Mouse (Mus musculus) hindlimb bud, embryonic 11.5 days (tissue): ENCODE results near the gene Osbpl8.

ENCODE experiments used
- DNase-seq: peaks from one replicate; pipeline ENCODE4 v3.0.0-alpha.2; 2012; ENCODE audit warnings: low read depth, low spot score; ENCODE audit errors: extremely low spot score

Osbpl8 gene

DNA sequence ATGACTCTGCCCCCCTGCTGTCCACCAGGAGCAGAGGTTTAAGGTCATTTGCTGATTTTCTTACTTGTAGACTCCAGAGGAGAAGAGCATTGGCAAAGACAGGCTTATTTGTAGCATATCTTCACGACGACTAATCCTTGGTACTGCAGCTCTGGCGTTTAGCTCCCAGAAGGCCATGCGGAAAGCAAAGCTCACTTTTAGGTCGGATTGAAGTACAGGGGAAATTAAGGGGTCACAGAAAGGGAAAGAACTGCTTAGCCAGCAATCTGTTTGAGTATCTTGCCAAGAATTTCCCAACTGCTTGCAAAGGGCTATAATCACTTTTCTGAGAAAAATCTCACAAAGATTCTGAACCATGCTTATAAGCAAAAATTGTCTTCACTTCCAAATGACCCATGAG is 14.8 kb upstream of the Osbpl8 start:
- DNase-seq, result no peak

- DNase-seq, result no peak
Measured at GRCm38 (mm10) chr10:111155065-111155464, 9.5 kb upstream of the Osbpl8 start.

DNA sequence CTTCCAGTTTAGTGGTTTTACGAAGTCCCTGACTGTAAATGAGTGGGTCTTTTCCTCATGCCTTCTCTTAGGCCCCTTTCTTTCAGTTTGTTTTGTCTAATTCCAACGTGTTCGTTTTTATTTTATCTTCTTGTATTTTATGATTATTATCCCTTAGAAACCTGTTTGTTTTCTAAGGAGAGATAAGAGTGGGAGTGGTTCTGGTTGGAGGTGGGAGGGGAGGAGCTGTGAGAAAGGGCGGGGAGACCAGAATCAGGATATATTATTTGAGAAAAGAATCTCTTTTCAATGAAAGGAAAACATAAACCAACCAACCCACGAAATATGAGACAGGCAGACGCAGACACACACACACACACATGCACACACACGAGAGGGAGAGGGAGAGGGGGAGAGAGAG is 9.0 kb upstream of the Osbpl8 start:
- no peak for DNase-seq

DNA sequence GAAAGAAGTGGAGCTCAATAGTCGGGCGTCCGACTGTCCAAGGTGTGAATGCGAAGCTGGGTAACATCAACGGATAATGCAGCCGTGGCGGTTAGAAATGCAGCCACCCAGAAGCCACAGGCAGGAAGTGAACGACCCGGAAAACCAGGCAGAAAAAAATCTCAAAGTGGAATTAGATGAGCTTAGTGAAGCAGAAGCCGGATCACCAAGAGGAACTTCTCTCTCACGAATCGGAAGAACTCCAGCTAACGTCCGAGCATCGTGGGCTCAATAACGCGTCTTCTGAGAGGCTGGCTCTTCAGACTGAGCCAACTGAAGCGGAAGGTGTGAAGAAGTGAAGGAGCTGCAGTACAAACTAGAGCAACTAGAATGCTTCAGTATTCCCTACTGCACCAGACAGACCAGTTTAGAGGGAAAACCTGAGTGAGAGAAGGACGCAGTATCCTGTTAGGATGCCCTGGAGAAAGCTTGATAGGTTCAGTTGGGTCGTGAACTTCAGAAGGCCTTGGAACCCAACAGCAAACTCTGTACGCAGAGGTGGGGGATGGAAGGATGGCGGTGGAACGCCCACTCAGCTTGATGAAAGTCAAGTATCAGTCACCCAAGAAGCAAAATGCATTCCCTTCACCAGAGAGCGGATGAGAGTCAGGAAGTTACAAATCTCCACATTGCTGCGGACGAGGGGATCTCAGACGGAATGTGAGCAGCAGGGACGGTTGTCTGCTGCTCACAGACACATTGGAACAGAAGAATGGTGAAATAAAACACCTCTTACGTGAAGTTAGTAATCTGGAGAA is 8.0 kb upstream of the Osbpl8 start:
- no peak for DNase-seq

- DNase-seq, result no peak
Measured at GRCm38 (mm10) chr10:111157241-111157659, 7.3 kb upstream of the Osbpl8 start.

DNA sequence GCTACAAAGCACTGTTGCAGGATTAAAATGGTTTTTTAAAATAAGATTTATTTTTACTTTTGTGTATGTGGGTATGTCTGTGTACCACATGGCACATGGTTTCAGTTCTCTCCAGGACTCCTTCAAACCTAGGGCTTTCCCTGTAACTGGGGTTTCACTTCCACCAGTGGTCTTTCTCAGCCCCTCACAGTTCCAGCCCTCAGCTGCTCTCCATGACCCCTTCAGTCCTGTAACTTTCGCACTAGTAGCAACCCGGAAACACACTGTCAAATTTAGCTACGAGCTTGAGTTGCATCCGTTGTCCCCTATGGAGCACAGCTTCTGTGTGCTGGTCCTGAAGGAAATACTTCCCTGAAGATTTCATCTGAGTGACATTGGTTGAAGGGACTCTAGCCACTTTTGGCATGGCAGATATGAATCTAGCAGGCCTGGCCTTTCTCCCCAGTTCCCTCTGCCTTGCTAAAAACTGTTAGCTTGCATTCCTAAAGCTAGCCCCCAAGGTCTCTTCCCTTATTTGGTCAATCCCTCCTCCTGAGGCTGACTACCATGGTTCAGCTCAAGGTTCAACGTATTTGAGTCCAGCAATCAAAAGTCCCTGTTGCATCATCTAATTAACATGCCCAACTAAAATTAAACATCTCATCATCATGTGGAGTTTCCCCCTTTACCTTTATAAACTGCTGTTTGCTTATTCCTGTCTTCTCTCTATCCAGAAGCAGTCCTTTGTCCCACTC is 4.6 kb upstream of the Osbpl8 start:
- no peak for DNase-seq

GRCm38 (mm10) chr10:111160540-111160939 is 4.0 kb upstream of the Osbpl8 start:
- no peak for DNase-seq

- DNase-seq, result no peak
Measured at GRCm38 (mm10) chr10:111161373-111161772, 3.2 kb upstream of the Osbpl8 start.

GRCm38 (mm10) chr10:111163025-111163424 is 1.5 kb upstream of the Osbpl8 start:
- DNase-seq, result no peak

DNA sequence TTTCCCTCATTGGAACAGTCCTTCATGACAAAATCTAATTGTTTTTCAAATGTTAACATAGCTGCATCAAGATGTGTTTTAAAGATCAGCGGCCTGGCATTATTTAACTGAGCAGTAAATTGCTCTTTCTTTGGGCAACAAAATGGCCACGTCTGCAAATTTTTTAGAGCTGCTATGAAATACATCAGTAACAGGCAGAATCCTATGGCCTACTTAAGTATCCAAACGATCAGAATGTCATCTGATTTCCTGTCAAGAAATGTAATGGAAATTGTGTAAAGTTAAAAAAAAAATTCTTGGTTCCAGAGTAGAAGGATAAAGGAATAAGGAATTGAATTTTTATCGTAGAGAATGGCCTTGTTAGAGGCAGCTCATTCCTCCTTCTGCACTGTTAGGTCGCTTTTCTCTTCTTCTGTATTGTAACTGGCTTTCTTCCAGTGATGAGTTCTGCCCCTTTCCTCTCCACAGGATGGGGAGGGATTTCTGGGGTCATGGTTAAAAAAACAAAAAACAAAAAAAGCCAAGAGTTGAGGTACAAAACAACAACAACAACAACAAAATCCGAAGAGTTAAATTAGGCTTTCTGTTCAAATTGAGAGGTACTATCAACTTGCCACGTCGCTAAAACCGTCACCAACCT is 831 bp upstream of the Osbpl8 start:
- DNase-seq, result no peak

- DNase-seq, result no peak
Measured at GRCm38 (mm10) chr10:111165219-111165981, 848 bp downstream of the Osbpl8 start.

GRCm38 (mm10) chr10:111166057-111166841 is 1.7 kb downstream of the Osbpl8 start:
- DNase-seq, result peak; percentile 5

DNA sequence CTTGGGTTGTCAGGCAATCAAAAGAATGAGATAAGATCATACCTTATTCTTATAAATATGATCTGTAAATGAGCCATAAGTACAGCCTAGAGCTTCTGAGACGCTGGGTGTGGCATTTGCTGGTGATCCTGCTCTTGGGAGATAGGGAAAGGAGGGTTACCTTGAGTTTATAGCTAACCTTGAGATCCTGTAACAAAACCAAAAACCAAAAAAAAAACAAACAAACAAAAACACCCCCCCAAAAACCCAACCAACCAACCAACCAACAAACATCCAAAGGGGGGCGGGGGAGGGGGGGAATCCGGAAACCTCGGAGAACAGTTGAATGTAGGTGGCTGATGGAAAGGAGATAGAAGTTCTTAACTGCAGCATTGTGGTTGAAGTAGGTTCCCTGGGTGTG is 2.9 kb downstream of the Osbpl8 start:
- DNase-seq, result no peak

DNA sequence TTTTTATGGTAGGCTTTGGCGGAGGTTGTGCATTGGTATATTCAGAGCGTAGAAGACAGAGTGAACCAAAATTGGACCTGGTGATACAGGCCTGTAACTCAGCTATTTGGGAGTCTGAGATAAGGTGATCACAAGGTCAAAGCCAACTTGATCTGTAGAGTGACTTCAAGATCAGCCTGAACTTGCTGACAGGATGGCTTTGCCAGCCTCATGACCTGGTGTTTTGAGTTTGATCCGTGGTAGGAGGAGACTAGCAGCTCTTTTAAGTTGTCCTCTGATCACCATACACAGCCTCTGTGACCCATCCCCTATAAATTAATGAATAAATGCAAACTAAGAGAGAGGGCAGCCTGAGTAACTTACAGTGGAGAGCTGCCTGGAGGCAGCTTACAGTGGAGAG is 3.8 kb downstream of the Osbpl8 start:
- no peak for DNase-seq

- no peak for DNase-seq
Measured at GRCm38 (mm10) chr10:111171246-111171934, 6.8 kb downstream of the Osbpl8 start.

DNA sequence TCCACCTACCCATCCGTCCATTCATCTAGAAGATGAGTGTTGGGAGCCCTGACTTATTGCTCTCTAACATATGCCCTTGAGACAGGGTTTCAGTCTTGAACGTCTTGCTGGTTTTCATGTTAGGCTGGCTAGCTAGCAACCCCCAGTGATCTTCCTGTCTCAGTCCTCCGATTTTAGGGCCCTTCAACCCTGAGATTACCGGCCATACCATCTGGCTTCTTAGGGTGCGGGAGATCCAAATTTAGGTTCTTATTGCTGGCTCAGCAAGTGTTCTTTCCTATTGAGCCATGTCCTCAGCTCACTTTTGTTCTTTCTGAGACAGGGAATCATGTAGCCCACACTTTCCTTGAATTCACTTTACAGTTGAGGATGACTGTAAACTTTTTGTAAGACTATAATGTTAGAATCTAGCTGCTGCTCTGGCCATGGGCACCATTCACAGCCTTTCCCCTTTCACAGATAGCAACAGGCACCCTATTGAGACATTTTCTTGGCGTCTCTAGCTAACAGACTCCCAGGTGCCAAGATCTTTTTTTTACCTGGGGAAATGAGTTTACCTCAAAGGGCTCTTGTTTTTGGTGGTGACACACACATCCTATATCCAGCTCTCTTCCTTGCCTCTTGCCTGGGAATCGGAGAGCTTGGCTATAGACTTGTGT is 9.2 kb downstream of the Osbpl8 start:
- no peak for DNase-seq

DNA sequence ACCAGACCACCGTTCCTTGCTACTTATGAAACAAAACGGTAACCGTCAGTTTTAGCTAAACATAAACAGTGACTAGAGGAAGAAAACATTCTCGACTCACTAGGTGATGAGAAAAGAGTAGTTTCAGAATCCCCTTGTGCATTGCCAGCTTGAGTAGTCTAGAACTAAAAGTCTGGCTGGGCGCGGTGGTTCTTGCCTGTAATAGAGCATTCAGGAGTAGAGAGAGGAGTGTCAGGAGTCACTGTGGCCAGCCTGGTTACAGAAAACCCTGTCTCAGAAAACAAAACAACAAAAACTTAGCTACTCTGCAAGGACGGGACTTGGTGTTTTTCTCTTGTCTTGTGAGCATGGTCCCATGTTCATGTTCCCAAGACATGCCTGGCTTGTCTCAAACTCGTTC is 12.8 kb downstream of the Osbpl8 start:
- DNase-seq, result no peak

DNA sequence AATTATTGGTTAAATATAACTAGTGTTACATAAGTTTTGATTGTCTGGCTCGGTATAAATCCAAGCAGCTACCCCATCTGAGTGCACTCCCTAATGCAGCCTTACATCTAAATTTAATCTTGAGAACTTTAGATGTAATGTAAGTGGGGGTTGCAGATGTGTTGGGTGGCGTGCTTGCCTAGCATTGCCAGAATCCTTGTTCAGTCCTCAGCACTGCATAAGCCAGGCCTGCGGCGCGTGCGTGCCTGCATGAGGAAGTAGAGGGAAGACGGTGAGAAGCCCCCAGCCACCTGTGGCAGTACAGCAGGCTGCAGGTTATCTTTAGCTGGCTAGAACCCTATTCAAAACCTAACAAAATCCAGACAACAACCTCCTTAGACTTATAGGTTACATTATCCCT is 13.5 kb downstream of the Osbpl8 start:
- no peak for DNase-seq

DNA sequence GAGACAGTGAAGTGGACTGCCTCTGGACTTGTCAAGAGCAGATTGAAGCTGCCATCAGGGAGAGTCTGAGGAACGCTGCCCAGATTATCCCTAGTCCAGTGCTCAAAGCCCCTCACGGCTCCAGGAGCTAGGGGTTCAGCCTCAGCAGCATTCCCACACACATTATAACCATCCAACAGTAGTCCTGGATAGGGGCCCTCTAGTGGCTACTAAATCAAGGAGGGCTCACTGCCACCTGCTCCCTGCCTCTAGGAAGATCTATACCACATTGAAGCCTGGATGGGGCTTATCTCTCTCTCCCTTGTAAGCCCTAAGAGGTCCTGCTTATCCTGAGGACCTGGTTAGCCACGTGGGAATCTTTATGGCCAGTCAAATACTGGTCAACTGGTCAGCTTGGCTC is 16.1 kb downstream of the Osbpl8 start:
- no peak for DNase-seq
